Mouse (Mus musculus): Measurements from ENCODE around the gene Fhl4. TPM values are rescaled to one million over a fixed set of nuclear protein-coding genes. Genes with fewer than 3 reads are reported as not detected.

Fhl4 gene
- polyA plus RNA-seq, 1 experiment, result 0.12 TPM

- H3K27ac ChIP-seq (ENCODE audit: insufficient read depth, low read length), result peak within 1 kb of the TSS; percentile 86
- H3K27me3 ChIP-seq (ENCODE audit: control insufficient read depth, insufficient read depth, low read length), result no peaks in the 10 kb centered on the region
- peak within 1 kb of the TSS; percentile 77 for H3K4me3 ChIP-seq (ENCODE audit: extremely low read depth, insufficient read depth, insufficient read length)
- H3K36me3 ChIP-seq (ENCODE audit: control insufficient read depth, insufficient read depth, low read length), result peaks cover under 1% of the 10 kb centered on the region
- peak; percentile 10; the same call in 1 of the 2 replicates for TF ChIP-seq CTCF (IDR thresholded peaks at IDR 0.05; ENCODE audit: extremely low read depth, insufficient read depth, insufficient read length, insufficient replicate concordance)
- no peak for TF ChIP-seq POLR2A (IDR thresholded peaks at IDR 0.05; ENCODE audit: low read depth, low read length)
- peak; percentile 92 to 97 for DNase-seq (ENCODE audit: low read depth in 1 of 2, low spot score in 2 of 2)
- 8% methylated on average over 20 of the region's 20 CpGs for WGBS
- H3K4me1 ChIP-seq (ENCODE audit: control insufficient read depth, insufficient read depth, insufficient read length), result peaks cover 6% of the 10 kb centered on the region; the same call in 1 of the 2 replicates
Observed at GRCm38 (mm10) chr10:85127395-85128287, 25.3 kb upstream of the Fhl4 start, which contains the start of gene Mterf2. Gene Mterf2, minus strand, starts transcription at chr10:85128027.

- WGBS, result 91% methylated on average over 13 of the region's 13 CpGs
- H3K4me3 ChIP-seq (ENCODE audit: extremely low read depth, insufficient read depth, insufficient read length), result no peak overlapping the region
- DNase-seq (ENCODE audit: low read depth in 1 of 2, low spot score in 2 of 2), result no peak
- peaks cover 5% of the 10 kb centered on the region for H3K36me3 ChIP-seq (ENCODE audit: control insufficient read depth, insufficient read depth, low read length)
- TF ChIP-seq CTCF (IDR thresholded peaks at IDR 0.05; ENCODE audit: extremely low read depth, insufficient read depth, insufficient read length, insufficient replicate concordance) (no peak), POLR2A (IDR thresholded peaks at IDR 0.05; ENCODE audit: low read depth, low read length) (no peak)
- H3K4me1 ChIP-seq (ENCODE audit: control insufficient read depth, insufficient read depth, insufficient read length), result peaks cover 6% of the 10 kb centered on the region; the same call in 1 of the 2 replicates
- H3K27ac ChIP-seq (ENCODE audit: insufficient read depth, low read length), result no peak overlapping the region
- H3K27me3 ChIP-seq (ENCODE audit: control insufficient read depth, insufficient read depth, low read length), result no peaks in the 10 kb centered on the region
Observed at GRCm38 (mm10) chr10:85125184-85125583, 22.9 kb upstream of the Fhl4 start.

GRCm38 (mm10) chr10:85114409-85114808 is 12.1 kb upstream of the Fhl4 start:
- no peaks in the 10 kb centered on the region for H3K27me3 ChIP-seq (ENCODE audit: control insufficient read depth, insufficient read depth, low read length)
- no peaks in the 10 kb centered on the region for H3K4me1 ChIP-seq (ENCODE audit: control insufficient read depth, insufficient read depth, insufficient read length)
- WGBS, result 94% methylated on average over 4 of the region's 4 CpGs
- H3K27ac ChIP-seq (ENCODE audit: insufficient read depth, low read length), result no peak overlapping the region
- no peaks in the 10 kb centered on the region for H3K36me3 ChIP-seq (ENCODE audit: control insufficient read depth, insufficient read depth, low read length)
- no peak for DNase-seq (ENCODE audit: low read depth in 1 of 2, low spot score in 2 of 2)
- TF ChIP-seq POLR2A (IDR thresholded peaks at IDR 0.05; ENCODE audit: low read depth, low read length), result no peak
- TF ChIP-seq CTCF (IDR thresholded peaks at IDR 0.05; ENCODE audit: extremely low read depth, insufficient read depth, insufficient read length, insufficient replicate concordance), result no peak
- H3K4me3 ChIP-seq (ENCODE audit: extremely low read depth, insufficient read depth, insufficient read length), result no peak overlapping the region

- no peaks in the 10 kb centered on the region for H3K27me3 ChIP-seq (ENCODE audit: control insufficient read depth, insufficient read depth, low read length)
- peak in 1 of 2 experiments; percentile 10 for DNase-seq (ENCODE audit: low read depth in 1 of 2, low spot score in 2 of 2)
- no peaks in the 10 kb centered on the region for H3K36me3 ChIP-seq (ENCODE audit: control insufficient read depth, insufficient read depth, low read length)
- peak overlapping the region; percentile 75; the same call in 1 of the 2 replicates for H3K27ac ChIP-seq (ENCODE audit: insufficient read depth, low read length)
- TF ChIP-seq POLR2A (IDR thresholded peaks at IDR 0.05; ENCODE audit: low read depth, low read length), result no peak
- no peak for TF ChIP-seq CTCF (IDR thresholded peaks at IDR 0.05; ENCODE audit: extremely low read depth, insufficient read depth, insufficient read length, insufficient replicate concordance)
- peaks cover 3% of the 10 kb centered on the region for H3K4me1 ChIP-seq (ENCODE audit: control insufficient read depth, insufficient read depth, insufficient read length)
- peak overlapping the region; percentile 98 for H3K4me3 ChIP-seq (ENCODE audit: extremely low read depth, insufficient read depth, insufficient read length)
- 3% methylated on average over 34 of the region's 34 CpGs for WGBS
Observed at GRCm38 (mm10) chr10:85103085-85103885, 990 bp upstream of the Fhl4 start.

GRCm38 (mm10) chr10:85101841-85102240 is 454 bp downstream of the Fhl4 start:
- WGBS, result 4% methylated on average over 10 of the region's 10 CpGs
- DNase-seq (ENCODE audit: low read depth in 1 of 2, low spot score in 2 of 2), result peak in 1 of 2 experiments; percentile 6
- H3K4me1 ChIP-seq (ENCODE audit: control insufficient read depth, insufficient read depth, insufficient read length), result peaks cover 3% of the 10 kb centered on the region
- no peaks in the 10 kb centered on the region for H3K36me3 ChIP-seq (ENCODE audit: control insufficient read depth, insufficient read depth, low read length)
- peak overlapping the region; percentile 98 for H3K4me3 ChIP-seq (ENCODE audit: extremely low read depth, insufficient read depth, insufficient read length)
- H3K27ac ChIP-seq (ENCODE audit: insufficient read depth, low read length), result peak overlapping the region; percentile 79
- H3K27me3 ChIP-seq (ENCODE audit: control insufficient read depth, insufficient read depth, low read length), result no peaks in the 10 kb centered on the region
- no peak for TF ChIP-seq POLR2A (IDR thresholded peaks at IDR 0.05; ENCODE audit: low read depth, low read length)
- TF ChIP-seq CTCF (IDR thresholded peaks at IDR 0.05; ENCODE audit: extremely low read depth, insufficient read depth, insufficient read length, insufficient replicate concordance), result no peak

- no peak overlapping the region for H3K4me3 ChIP-seq (ENCODE audit: extremely low read depth, insufficient read depth, insufficient read length)
- DNase-seq (ENCODE audit: low read depth in 1 of 2, low spot score in 2 of 2), result no peak
- no peaks in the 10 kb centered on the region for H3K4me1 ChIP-seq (ENCODE audit: control insufficient read depth, insufficient read depth, insufficient read length)
- no peak overlapping the region for H3K27ac ChIP-seq (ENCODE audit: insufficient read depth, low read length)
- no peaks in the 10 kb centered on the region for H3K36me3 ChIP-seq (ENCODE audit: control insufficient read depth, insufficient read depth, low read length)
- 81% methylated on average over 4 of the region's 4 CpGs for WGBS
- no peaks in the 10 kb centered on the region for H3K27me3 ChIP-seq (ENCODE audit: control insufficient read depth, insufficient read depth, low read length)
- TF ChIP-seq CTCF (IDR thresholded peaks at IDR 0.05; ENCODE audit: extremely low read depth, insufficient read depth, insufficient read length, insufficient replicate concordance) (no peak), POLR2A (IDR thresholded peaks at IDR 0.05; ENCODE audit: low read depth, low read length) (no peak)
Observed at GRCm38 (mm10) chr10:85071605-85072152, 30.6 kb downstream of the Fhl4 start.

Measured in spleen, adult 2 months (tissue).